Mouse (Mus musculus): Measurements from ENCODE around the gene Gm10271. TPM values are rescaled to one million over a fixed set of nuclear protein-coding genes. Genes with fewer than 3 reads are reported as not detected.

Gene Gm10271
- not detected for polyA plus RNA-seq (2015; fragmentation: Illumina TruSeq; extraction: RNeasy Lipid Tissue Mini Kit (QIAGEN cat#74804); ENCODE audit: low read depth, low replicate concordance)

GRCm38 (mm10) chr10:116972509-116972908 is at the start of gene Gm10271:
Gm10271 (minus strand) TSS chr10:116972609.

GRCm38 (mm10) chr10:116986264-116987082 is 14.1 kb upstream of the Gm10271 start, which contains the start of gene Best3:
Best3 (plus strand) TSS chr10:116986314.

GRCm38 (mm10) chr10:116950009-116950769 is 22.2 kb downstream of the Gm10271 start, which contains the start of gene Rab3ip:
Rab3ip (minus strand) TSS chr10:116950769.

Other genes with a start within 250 kb of the Gm10271 start
- gene Myrfl, start 75.7 kb downstream of the Gm10271 start, polyA plus RNA-seq (2015; fragmentation: Illumina TruSeq; extraction: RNeasy Lipid Tissue Mini Kit (QIAGEN cat#74804); ENCODE audit: low read depth, low replicate concordance): 0.13 TPM
- gene Rab3ip, start 21.8 kb downstream of the Gm10271 start, polyA plus RNA-seq (2015; fragmentation: Illumina TruSeq; extraction: RNeasy Lipid Tissue Mini Kit (QIAGEN cat#74804); ENCODE audit: low read depth, low replicate concordance): 43.6 TPM
- 0.27 TPM for gene Best3, start 13.7 kb upstream of the Gm10271 start, polyA plus RNA-seq (2015; fragmentation: Illumina TruSeq; extraction: RNeasy Lipid Tissue Mini Kit (QIAGEN cat#74804); ENCODE audit: low read depth, low replicate concordance)
- not detected for gene Lrrc10, start 72.7 kb upstream of the Gm10271 start, polyA plus RNA-seq (2015; fragmentation: Illumina TruSeq; extraction: RNeasy Lipid Tissue Mini Kit (QIAGEN cat#74804); ENCODE audit: low read depth, low replicate concordance)
- 173 TPM for gene Cct2, start 91.2 kb upstream of the Gm10271 start, polyA plus RNA-seq (2015; fragmentation: Illumina TruSeq; extraction: RNeasy Lipid Tissue Mini Kit (QIAGEN cat#74804); ENCODE audit: low read depth, low replicate concordance)
- gene Frs2, start 175.9 kb upstream of the Gm10271 start, polyA plus RNA-seq (2015; fragmentation: Illumina TruSeq; extraction: RNeasy Lipid Tissue Mini Kit (QIAGEN cat#74804); ENCODE audit: low read depth, low replicate concordance): 24.1 TPM

Measured in brain, adult 10 weeks (tissue).